Mouse (Mus musculus) MEL-GATA-1-ER (cell line): ENCODE results near the gene Cdk20.

Experiments used
- DNase-seq: peaks from one replicate; pipeline ENCODE4 v3.0.0-alpha.2; 2012; ENCODE audit warnings: low read depth; ENCODE audit errors: extremely low read depth

Cdk20 gene

DNA sequence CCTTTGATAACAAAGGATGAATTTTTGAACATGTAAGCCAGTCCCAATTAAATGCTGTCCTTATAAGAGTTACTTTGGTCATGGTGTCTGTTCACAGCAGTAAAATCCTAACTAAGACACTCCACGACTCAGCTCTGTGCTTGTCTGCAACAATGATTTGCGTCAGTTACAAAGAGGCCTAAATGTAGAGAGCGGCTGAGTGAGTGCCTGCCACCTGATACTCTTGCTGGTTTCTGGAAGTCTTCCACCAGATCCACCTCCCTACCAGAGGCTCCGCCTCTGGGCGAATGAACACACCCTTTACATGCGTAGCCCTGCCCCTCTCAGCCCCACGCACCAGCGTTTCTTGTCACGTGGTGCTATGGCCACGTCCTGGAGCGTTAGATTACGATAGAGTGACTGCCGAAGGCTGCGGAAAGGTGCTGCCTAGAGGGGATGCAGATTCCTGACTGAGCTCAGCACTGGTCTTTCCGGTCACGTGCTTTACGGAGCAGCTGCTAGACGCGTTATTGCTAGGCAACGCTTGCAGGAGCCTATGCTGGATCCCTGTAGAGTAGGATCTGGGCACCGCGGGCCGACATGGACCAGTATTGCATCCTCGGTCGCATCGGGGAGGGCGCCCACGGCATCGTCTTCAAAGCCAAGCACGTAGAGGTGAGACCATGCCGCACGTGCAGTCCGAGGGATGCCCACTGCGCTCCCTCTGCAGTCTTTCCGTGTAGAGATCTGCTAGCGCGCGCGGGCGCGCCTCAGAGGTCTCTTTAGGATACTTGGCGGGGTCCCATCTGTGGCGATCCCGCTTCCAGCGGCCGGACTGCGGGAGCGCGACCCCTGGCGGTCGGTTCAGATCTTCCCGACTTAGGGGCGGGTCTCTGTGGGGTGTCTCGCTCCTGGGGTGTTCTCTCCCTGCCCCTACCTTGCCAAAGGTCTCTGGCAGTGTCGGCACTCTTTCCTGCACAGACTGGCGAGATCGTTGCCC lies at the start of gene Cdk20:
TSS of gene Cdk20 (plus strand) at position 298 of the 979 bp plus-strand sequence.
- peak; percentile 99 for DNase-seq

DNA sequence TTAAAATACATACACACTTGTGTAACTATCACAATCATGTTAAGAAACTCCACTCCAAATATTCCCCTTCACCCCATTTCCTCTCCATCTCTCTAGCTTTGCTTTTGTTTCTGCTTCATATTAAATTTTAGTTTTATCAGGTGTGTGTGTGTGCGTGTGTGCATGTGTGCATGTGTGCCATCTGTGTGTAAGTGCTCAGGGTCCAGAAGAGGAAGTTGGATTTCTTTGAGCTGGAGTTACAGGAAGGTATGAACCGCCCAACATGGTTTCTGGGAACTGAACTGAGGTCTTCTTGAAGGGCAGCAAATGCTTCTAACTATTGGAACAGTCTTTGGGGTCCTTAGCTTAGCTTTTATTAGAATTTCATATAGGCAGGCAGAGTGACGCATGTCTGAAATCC lies 47.2 kb upstream of the Cdk20 start:
- DNase-seq: no peak

DNA sequence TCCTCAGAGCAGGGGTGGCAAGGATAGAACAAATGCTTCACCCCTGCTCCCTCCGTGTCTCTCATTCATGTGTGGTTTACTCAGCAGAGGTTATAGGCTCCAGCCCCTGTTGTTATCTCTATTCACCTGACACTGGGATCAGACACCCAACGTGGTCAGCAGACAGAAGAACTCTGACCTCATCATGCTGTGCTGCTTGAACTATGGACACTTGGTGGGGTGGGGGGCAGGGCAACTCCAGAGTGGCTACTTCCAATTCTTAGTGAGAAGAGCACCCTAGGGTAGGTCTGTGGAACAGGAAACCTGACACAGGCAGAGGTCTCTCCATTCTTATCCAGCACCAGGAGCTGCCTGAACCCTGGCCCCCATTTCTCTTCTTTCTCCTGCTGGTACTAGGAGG lies 46.1 kb upstream of the Cdk20 start:
- DNase-seq: no peak

DNA sequence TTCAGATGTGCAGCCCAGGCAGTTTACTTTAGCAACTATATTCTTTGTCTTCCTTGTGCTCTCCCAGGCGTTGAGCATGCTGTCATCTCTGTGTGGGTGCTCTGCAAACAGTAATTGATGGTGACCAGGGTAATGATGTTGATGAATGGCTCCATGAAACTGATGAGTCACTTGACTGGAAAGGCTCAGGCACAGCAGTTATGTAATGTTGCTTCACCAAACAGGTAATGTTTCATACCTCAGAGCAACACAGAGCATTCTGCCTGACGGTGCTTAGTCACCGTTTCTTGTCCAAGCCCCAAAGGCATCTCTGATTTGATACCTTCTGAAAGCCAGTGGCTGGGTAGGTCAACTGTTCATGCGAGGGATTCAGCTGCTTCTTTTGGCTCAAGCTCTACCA lies 43.7 kb upstream of the Cdk20 start:
- DNase-seq: no peak

DNA sequence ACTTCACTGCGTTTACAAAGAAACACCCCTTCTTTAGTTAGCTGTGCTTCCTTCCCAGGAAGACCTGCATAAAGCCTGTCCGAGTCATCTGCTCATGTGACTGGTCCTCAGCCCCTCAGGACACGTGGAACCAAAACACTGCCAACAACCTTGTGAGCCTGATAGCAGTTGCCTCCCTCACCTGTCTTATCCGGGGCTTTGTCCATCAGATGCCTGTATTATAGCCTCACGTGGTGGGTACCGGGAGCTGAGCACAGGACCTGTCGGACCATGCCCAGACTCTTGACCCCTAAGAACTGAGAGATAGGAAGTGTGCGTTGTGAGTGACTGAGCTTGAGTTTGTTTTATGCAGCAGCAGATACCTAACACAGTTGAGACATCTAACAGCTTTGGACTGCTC lies 35.1 kb upstream of the Cdk20 start:
- DNase-seq: no peak

DNA sequence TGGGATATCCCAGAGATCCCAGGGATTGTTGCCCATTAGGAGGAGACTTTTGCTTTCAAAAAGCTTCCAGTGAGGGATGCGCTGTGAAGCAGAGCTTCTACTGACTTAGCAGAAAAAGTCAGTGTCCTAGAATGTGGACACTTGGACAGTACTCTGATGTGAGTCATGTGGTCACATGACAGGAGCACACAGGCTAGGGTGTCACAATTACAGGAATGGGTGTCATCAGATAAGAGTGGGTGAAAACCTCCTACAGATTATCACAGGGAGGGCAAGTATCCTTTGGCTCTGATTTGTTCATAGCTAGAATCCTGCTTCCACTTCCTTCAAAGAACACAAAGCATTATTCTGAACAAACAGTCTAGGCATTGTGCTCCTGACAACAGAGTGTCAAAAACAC lies 34.0 kb upstream of the Cdk20 start:
- DNase-seq: no peak

DNA sequence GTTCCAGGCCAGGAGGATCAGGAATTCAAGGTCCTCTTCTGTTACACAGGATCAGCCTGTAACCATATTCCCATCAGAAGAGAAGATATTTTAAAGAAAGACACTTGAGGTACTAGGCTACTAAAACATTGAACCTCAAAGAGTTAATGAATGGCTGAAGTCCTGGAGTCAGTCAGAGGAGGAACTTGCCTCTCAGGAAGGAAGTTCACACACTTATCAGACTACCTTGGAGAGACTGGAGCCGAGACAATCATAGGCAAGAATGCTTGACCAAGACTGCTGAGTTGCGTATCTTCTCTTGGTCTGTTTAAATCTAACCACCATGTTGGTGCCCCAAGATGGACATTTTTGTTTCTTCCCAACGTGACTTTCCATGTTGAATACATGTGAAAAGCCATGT lies 32.2 kb upstream of the Cdk20 start:
- no peak for DNase-seq

DNA sequence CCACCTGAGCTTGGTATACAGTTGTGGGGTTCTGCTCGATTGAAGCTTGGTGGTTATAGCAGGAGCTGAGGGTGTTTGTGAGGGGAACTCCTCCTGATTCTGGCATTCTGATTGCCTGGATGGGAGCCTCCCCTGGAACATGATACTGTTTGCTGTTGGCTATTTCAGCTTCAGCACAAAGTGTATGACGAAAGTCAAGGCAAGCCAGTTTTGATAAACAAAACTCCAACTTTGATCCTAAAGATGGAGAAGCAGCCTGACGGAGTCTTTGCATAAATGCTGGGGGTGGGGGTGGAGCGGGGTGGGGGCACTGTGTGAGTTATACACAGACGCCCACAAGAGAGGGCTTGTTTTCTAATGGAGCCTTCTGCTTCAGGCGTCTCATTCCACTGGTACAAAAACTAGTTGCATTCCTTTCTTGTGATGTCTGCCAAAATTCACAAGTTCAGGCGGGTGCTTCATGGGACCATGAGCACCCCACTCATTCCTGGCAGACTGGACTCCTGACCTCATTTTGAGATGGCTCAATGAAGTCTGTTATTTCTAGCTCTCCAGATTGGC lies 31.2 kb upstream of the Cdk20 start:
- DNase-seq: no peak

DNA sequence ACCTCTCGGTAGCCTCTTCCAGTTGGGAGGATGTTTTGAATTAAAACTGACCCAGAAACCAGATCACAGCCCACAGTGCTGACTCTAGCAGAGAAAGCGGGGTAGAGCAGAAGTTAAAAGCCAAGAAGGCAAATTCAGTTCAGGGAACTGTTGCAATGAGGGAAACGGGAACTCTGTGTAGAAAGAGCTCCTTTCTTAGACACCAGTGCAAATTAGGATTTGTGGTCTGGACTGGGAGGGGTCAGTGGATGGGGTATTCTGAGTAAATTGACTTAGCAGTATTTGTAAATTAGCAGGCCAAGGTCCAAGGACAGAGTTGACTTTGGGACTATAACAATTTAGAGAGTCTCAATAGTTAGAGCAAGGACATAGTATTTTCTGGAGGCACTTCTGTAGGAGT lies 30.1 kb upstream of the Cdk20 start:
- no peak for DNase-seq

DNA sequence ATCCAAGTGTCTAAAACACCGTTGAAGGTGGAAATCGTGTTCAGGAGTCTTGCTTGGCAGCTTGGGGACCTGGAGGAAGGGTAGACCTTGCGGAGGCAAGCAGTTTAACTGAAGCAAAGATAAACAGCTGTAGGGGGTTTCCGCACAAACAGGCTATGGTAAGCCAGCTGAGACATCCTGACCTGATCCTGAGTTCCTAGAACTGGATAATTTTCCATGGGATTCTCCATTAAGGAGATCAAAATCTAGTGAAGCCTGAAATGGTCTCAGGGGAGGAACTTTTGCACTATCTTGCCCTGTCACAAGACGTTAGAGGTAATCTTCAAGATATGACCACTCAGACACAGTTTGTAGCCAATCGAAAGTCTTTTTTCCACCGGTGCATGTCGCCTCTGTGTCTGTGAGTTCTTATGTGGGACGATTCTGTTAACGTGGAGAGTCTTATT lies 29.6 kb upstream of the Cdk20 start:
- DNase-seq: peak; percentile 59

DNA sequence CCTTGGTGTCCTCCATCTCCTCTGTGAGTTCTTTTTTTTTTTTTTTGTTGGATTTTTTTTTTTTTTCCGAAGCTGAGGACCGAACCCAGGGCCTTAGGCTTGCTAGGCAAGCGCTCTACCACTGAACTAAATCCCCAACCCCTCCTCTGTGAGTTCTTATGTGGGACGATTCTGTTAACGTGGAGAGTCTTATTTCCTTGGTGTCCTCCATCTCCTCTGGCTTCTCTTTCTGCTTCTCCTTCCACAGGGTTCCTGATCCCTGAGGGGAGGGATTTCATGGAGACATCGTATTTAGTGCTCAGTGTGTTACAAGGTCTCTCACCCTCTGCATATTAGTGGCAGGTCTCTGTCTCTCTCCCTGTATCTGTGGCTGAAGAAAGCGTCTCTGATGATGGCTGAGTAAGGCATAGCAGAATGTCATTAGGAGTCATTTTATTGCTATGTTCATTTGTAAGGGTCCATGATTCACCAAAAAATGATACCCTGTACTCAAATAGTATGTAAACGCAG lies 29.1 kb upstream of the Cdk20 start:
- no peak for DNase-seq

DNA sequence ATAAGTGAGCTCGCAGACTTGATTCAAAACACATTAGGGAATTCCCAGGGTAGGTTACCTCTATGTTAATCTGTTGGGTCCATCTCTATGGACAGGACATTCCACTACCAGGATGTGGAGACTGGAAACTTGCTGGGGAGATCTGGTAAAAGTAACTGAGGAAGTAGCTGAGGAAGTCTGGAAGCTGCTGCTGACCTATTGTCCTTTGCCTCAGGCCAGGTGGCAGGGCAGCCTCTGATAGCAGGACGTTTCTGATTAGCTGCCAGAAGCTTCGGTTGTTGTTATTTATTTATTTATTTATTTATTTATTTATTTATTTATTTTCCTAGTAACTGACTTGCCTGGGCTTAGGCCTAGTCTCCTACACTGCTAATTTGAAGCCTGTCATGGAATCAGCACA lies 28.6 kb upstream of the Cdk20 start:
- DNase-seq: no peak

DNA sequence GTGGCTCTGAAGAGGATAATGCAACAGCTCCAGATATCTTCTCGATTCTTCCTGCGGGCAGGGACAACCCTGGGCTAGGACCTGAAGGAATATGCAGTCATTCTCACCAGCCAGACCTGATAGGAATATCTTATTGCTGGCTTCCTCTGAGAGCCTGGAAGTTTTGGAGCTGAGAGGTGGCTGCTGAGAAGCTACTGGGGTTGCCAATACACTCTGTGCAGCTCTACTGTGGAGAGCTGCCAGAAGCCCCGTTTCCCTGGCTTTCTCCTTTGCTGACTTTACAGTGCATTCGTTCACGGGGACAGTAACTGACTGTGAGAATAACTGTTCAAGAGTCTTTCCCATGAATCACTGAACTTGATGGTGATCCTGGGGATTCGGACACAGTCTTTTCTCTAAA lies 26.6 kb upstream of the Cdk20 start:
- DNase-seq: no peak

DNA sequence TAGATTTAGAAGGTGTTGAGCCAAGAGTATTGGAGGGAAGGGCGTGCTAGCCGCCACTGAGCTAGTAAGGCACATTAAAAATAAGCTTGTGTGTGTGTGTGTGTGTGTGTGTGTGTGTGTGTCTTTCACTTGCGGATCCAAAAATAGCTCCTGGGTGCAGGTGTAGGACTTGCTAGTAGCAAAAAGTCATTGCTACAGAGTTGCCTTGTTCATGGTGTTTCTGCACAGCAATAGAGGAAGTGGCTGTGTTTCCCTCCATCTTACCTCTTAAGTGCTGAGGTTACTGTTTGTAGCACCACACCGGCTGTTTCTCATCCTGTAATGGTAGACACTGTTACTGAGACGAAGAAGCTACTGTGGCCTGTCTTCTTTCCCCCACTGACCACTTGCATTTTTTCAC lies 24.1 kb upstream of the Cdk20 start:
- no peak for DNase-seq

DNA sequence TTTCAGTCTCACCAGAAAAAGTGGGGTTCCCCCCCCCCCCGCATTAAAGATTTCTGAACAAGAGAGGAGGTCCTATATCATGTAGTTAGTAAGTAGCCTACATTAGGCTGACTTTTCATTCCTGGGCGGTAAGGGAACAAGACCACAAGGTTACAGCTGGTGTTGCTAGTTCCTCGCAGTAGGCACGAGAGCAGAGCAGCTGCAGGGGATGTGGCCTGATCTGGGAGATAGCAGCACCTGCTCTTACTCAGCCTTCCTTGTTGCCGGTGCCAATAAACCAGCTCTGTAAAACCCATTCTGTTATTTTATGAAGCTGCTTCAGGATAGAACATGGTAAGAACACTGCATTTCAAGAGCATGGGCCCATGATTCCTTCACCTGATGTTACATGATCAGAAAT lies 21.5 kb upstream of the Cdk20 start:
- no peak for DNase-seq

DNA sequence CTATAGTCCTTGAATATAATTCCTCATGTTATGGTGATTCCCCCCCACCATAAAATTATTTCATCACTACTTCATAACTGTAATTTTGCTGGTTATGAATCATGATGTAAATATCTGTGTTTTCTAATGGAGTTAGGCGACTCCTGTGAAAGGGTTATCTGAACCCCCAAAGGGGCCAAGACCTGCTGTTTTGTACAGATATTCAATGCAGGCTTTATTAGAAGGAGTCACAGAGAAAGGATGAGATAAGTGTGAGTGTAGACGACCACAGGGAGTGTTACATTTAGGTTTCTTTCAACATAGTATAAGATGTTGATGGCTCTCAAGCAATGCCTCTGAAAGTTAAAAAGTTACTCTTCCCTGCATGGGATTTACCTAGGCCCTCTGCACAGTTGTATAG lies 20.8 kb upstream of the Cdk20 start:
- DNase-seq: no peak

DNA sequence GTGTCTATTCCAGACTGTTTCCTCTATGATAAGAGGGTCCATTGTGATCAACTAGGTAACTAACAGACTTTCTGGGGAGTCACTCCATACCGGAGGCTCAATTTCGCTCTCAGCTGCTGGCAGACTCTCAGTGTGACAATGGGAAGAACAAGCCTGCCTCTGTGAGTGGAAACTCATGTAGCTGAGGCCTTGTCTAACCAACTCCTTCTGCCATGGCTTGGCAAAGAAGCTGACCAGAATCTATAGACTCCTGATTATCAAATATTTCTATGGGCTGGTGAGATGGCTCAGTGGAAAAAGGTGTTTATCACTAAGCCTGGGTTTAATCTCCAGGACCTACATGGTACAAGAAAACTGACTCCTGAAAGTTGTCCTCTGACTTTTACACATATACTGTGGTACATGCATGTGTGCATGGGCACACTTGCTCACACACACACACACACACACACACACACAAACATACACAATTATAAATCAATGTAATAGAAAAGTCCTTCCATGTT lies 19.3 kb upstream of the Cdk20 start:
- DNase-seq: no peak

DNA sequence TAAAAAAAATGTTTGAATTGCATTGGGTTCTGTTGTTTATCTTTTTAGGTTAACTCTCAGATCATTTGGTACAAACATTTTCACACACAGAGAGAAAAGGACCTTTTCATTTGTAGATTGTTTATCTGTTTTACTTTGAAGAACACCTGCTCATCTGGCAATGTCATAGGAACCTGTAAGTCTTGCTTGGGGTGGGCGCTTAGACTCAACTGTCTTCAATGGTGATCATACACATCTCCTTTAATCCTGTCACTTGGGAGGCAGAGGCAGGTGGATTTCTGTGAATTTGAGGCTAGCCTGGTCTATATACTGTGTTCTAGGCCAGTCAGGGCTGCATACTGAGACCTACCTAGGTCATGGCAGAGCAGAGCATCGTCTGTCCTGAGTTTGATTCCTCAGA lies 16.5 kb upstream of the Cdk20 start:
- no peak for DNase-seq

DNA sequence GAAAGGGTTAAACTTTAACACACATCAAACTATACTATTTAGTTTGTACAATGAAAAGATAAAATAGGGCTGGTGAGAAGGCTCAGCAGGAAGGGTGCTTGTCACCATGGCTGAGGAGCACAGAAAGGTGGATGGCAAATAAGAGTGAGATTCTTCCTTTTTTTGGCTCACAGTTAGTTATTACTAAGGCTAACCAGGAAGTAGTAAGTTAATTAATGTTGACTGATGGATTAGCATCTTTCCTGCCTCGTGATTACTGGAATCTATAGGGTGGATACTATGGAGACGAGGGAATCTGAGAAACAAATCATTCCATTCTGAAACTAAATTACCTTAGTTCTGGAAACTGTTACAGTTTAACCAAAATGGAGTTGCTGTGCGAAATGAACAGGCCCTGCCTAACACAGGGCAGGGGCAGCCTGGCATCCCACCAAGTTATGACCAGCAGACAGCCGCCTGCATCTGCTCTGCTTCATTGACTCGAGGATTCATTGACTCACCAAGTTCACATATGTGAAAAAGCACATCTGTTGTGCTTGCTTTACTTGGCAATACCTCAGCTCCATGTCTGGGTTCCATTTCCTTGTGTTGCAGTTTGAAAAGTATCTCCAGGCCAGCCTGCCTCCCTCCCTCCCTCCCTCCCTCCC lies 15.0 kb upstream of the Cdk20 start:
- no peak for DNase-seq

DNA sequence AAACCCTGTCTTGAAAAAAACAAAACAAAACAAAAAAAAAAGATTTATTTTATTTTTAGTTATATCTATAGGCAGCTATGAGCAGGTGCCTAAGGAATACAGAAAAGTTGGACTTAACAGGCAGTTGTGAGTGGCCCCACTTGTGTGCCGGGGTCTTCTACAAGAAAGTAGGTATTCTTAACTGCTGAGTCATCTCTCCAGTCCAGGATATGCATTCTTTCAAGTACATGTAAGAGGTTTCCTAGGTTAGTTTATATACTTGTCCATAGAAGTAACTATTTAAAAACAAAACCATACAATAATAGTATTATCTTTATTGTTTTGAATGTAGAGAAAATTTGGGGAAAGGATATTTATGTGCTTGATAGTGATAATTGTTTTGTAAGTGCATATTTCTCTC lies 11.3 kb upstream of the Cdk20 start:
- no peak for DNase-seq

DNA sequence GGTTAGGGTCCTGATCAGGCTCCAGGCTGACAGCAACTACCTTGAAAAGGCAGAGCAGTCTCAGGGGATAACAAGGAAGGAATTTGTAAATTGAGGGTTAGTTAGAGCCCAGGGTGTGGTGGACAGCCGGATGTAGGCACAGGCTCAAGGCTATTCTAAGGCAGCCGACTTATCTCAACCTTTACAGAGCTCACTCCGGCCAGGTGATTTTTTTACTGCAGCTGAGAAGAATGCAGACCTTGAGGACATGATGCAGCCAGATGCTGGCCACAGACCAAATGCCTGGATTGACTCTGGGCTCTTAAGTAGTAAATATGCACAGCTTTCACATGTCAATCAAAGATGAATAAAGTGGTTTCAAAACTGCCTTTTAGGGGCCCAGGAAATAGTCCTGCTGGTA lies 10.7 kb upstream of the Cdk20 start:
- no peak for DNase-seq

DNA sequence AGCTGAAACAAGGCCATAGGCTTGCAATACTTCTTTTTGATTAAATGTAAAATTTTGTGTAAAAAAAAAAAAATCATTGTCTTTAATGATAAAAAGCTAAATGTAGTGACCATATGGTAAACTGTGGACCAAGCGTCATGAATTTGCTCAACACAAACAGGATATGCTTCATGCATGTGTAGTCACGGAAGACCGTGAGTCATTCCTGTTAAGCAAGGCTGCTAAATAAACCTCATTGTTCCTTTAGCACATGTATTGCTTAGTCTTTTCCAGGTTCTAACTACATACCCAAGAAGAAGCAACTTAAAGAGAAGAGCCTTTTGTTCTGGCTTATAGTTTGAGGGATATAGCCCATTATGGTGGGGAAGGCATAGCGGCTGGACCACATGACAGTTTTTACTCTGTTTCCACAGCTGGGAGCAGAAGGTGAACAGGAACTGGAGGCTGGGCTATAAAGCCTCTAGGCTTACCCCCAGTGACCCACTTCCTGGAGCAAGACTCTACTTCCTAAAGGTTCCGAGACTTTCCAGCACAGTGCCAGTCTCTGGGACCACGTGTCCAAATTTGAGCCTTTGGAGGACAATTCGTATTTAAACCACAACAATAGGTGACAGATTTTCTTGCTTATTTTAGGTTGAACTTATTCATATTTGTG lies 10.0 kb upstream of the Cdk20 start:
- DNase-seq: no peak
